Mouse (Mus musculus): ENCODE data around the gene Grik4. TPM values are rescaled to one million over a fixed set of nuclear protein-coding genes. Genes with fewer than 3 reads are reported as not detected.

Gene Grik4
- polyA plus RNA-seq, 1 experiment from 2014 or later: 0.41 TPM

- 38% methylated on average over 14 of the region's 14 CpGs for WGBS (ENCODE audit: insufficient replicate concordance)
- no peak for ATAC-seq (ENCODE audit: insufficient read depth)
- no peaks in the 10 kb centered on the region for H3K4me1 ChIP-seq (replicated peaks)
- H3K4me3 ChIP-seq (replicated peaks): no peak overlapping the region
- H3K9me3 ChIP-seq (replicated peaks): no peaks in the 10 kb centered on the region
- no peaks in the 10 kb centered on the region for H3K27me3 ChIP-seq
- H3K27ac ChIP-seq (replicated peaks): no peak overlapping the region
- H3K9ac ChIP-seq: no peak overlapping the region
- no peaks in the 10 kb centered on the region for H3K36me3 ChIP-seq (replicated peaks)
- no peak overlapping the region for H3K4me2 ChIP-seq
Observed at GRCm38 (mm10) chr9:42573616-42574350, 370.5 kb downstream of the Grik4 start.

- Histone ChIP-seq H3K36me3 (replicated peaks) (no peaks in the 10 kb centered on the region), H3K9ac (no peak overlapping the region), H3K9me3 (replicated peaks) (no peaks in the 10 kb centered on the region), H3K27ac (replicated peaks) (no peak overlapping the region), H3K4me2 (no peak overlapping the region), H3K4me3 (replicated peaks) (no peak overlapping the region), H3K27me3 (no peaks in the 10 kb centered on the region), H3K4me1 (replicated peaks) (no peaks in the 10 kb centered on the region)
- 5% methylated on average over 6 of the region's 6 CpGs for WGBS (ENCODE audit: insufficient replicate concordance)
- no peak for ATAC-seq (ENCODE audit: insufficient read depth)
Observed at GRCm38 (mm10) chr9:42573180-42573579, 371.1 kb downstream of the Grik4 start.

GRCm38 (mm10) chr9:42565921-42566320 lies 378.4 kb downstream of the Grik4 start:
- no peaks in the 10 kb centered on the region for H3K27me3 ChIP-seq
- H3K4me2 ChIP-seq: no peak overlapping the region
- no peak overlapping the region for H3K4me3 ChIP-seq (replicated peaks)
- H3K27ac ChIP-seq (replicated peaks): no peak overlapping the region
- no peak for ATAC-seq (ENCODE audit: insufficient read depth)
- H3K9ac ChIP-seq: no peak overlapping the region
- H3K9me3 ChIP-seq (replicated peaks): no peaks in the 10 kb centered on the region
- no peaks in the 10 kb centered on the region for H3K36me3 ChIP-seq (replicated peaks)
- H3K4me1 ChIP-seq (replicated peaks): no peaks in the 10 kb centered on the region
- 60% methylated on average over 4 of the region's 4 CpGs for WGBS (ENCODE audit: insufficient replicate concordance)

GRCm38 (mm10) chr9:42555186-42555585 lies 389.1 kb downstream of the Grik4 start:
- no peaks in the 10 kb centered on the region for H3K9me3 ChIP-seq (replicated peaks)
- no peak overlapping the region for H3K27ac ChIP-seq (replicated peaks)
- no peak overlapping the region for H3K4me3 ChIP-seq (replicated peaks)
- no peaks in the 10 kb centered on the region for H3K27me3 ChIP-seq
- H3K36me3 ChIP-seq (replicated peaks): no peaks in the 10 kb centered on the region
- ATAC-seq (ENCODE audit: insufficient read depth): no peak
- H3K4me2 ChIP-seq: no peak overlapping the region
- H3K4me1 ChIP-seq (replicated peaks): no peaks in the 10 kb centered on the region
- H3K9ac ChIP-seq: no peak overlapping the region
- WGBS (ENCODE audit: insufficient replicate concordance): 16% methylated on average over 1 of the region's 1 CpGs

GRCm38 (mm10) chr9:42550116-42550515 lies 394.2 kb downstream of the Grik4 start:
- H3K27me3 ChIP-seq: no peaks in the 10 kb centered on the region
- no peak overlapping the region for H3K4me2 ChIP-seq
- H3K27ac ChIP-seq (replicated peaks): no peak overlapping the region
- no peaks in the 10 kb centered on the region for H3K4me1 ChIP-seq (replicated peaks)
- H3K4me3 ChIP-seq (replicated peaks): no peak overlapping the region
- no peak for ATAC-seq (ENCODE audit: insufficient read depth)
- no peaks in the 10 kb centered on the region for H3K9me3 ChIP-seq (replicated peaks)
- 9% methylated on average over 13 of the region's 13 CpGs for WGBS (ENCODE audit: insufficient replicate concordance)
- H3K9ac ChIP-seq: no peak overlapping the region
- no peaks in the 10 kb centered on the region for H3K36me3 ChIP-seq (replicated peaks)

GRCm38 (mm10) chr9:42548981-42549380 lies 395.3 kb downstream of the Grik4 start:
- Histone ChIP-seq H3K27me3 (no peaks in the 10 kb centered on the region), H3K9me3 (replicated peaks) (no peaks in the 10 kb centered on the region), H3K36me3 (replicated peaks) (no peaks in the 10 kb centered on the region), H3K27ac (replicated peaks) (no peak overlapping the region), H3K4me2 (no peak overlapping the region), H3K4me1 (replicated peaks) (no peaks in the 10 kb centered on the region), H3K9ac (no peak overlapping the region), H3K4me3 (replicated peaks) (no peak overlapping the region)
- ATAC-seq (ENCODE audit: insufficient read depth): no peak
- WGBS (ENCODE audit: insufficient replicate concordance): 60% methylated on average over 7 of the region's 7 CpGs

GRCm38 (mm10) chr9:42544521-42544920 lies 399.8 kb downstream of the Grik4 start:
- Histone ChIP-seq H3K9me3 (replicated peaks) (no peaks in the 10 kb centered on the region), H3K36me3 (replicated peaks) (no peaks in the 10 kb centered on the region), H3K4me1 (replicated peaks) (no peaks in the 10 kb centered on the region), H3K27me3 (no peaks in the 10 kb centered on the region), H3K4me3 (replicated peaks) (no peak overlapping the region), H3K27ac (replicated peaks) (no peak overlapping the region), H3K9ac (no peak overlapping the region), H3K4me2 (no peak overlapping the region)
- no peak for ATAC-seq (ENCODE audit: insufficient read depth)
- WGBS (ENCODE audit: insufficient replicate concordance): 72% methylated on average over 10 of the region's 10 CpGs

GRCm38 (mm10) chr9:42533491-42533890 lies 410.8 kb downstream of the Grik4 start:
- no peaks in the 10 kb centered on the region for H3K36me3 ChIP-seq (replicated peaks)
- H3K9ac ChIP-seq: no peak overlapping the region
- no peak overlapping the region for H3K27ac ChIP-seq (replicated peaks)
- H3K4me2 ChIP-seq: no peak overlapping the region
- 73% methylated on average over 8 of the region's 8 CpGs for whole genome bisulfite sequencing (ENCODE audit: insufficient replicate concordance)
- H3K27me3 ChIP-seq: no peaks in the 10 kb centered on the region
- no peak overlapping the region for H3K4me3 ChIP-seq (replicated peaks)
- no peaks in the 10 kb centered on the region for H3K4me1 ChIP-seq (replicated peaks)
- H3K9me3 ChIP-seq (replicated peaks): no peaks in the 10 kb centered on the region
- no peak for ATAC-seq (ENCODE audit: insufficient read depth)

- H3K4me2 ChIP-seq: no peak overlapping the region
- ATAC-seq (ENCODE audit: insufficient read depth): no peak
- H3K9ac ChIP-seq: no peak overlapping the region
- no peaks in the 10 kb centered on the region for H3K4me1 ChIP-seq (replicated peaks)
- no peaks in the 10 kb centered on the region for H3K27me3 ChIP-seq
- H3K27ac ChIP-seq (replicated peaks): no peak overlapping the region
- H3K9me3 ChIP-seq (replicated peaks): no peaks in the 10 kb centered on the region
- no peaks in the 10 kb centered on the region for H3K36me3 ChIP-seq (replicated peaks)
- no peak overlapping the region for H3K4me3 ChIP-seq (replicated peaks)
- WGBS (ENCODE audit: insufficient replicate concordance): 19% methylated on average over 6 of the region's 6 CpGs
Observed at GRCm38 (mm10) chr9:42533041-42533440, 411.3 kb downstream of the Grik4 start.

- Histone ChIP-seq H3K9me3 (replicated peaks) (no peaks in the 10 kb centered on the region), H3K36me3 (replicated peaks) (no peaks in the 10 kb centered on the region), H3K4me3 (replicated peaks) (no peak overlapping the region), H3K27ac (replicated peaks) (no peak overlapping the region), H3K4me2 (no peak overlapping the region), H3K4me1 (replicated peaks) (no peaks in the 10 kb centered on the region), H3K27me3 (no peaks in the 10 kb centered on the region), H3K9ac (no peak overlapping the region)
- no peak for ATAC-seq (ENCODE audit: insufficient read depth)
- 23% methylated on average over 3 of the region's 3 CpGs for WGBS (ENCODE audit: insufficient replicate concordance)
Observed at GRCm38 (mm10) chr9:42531951-42532350, 412.3 kb downstream of the Grik4 start.

GRCm38 (mm10) chr9:42530221-42531152 lies 413.8 kb downstream of the Grik4 start:
- H3K27ac ChIP-seq (replicated peaks): no peak overlapping the region
- no peak overlapping the region for H3K9ac ChIP-seq
- no peak overlapping the region for H3K4me3 ChIP-seq (replicated peaks)
- H3K9me3 ChIP-seq (replicated peaks): no peaks in the 10 kb centered on the region
- no peaks in the 10 kb centered on the region for H3K4me1 ChIP-seq (replicated peaks)
- 63% methylated on average over 7 of the region's 7 CpGs for WGBS (ENCODE audit: insufficient replicate concordance)
- H3K36me3 ChIP-seq (replicated peaks): no peaks in the 10 kb centered on the region
- no peak overlapping the region for H3K4me2 ChIP-seq
- no peak for ATAC-seq (ENCODE audit: insufficient read depth)
- no peaks in the 10 kb centered on the region for H3K27me3 ChIP-seq

Measured in liver, embryonic 15.5 days (tissue).